Mouse (Mus musculus): Measurements from ENCODE around the gene Fam20b.

Gene Fam20b

DNA sequence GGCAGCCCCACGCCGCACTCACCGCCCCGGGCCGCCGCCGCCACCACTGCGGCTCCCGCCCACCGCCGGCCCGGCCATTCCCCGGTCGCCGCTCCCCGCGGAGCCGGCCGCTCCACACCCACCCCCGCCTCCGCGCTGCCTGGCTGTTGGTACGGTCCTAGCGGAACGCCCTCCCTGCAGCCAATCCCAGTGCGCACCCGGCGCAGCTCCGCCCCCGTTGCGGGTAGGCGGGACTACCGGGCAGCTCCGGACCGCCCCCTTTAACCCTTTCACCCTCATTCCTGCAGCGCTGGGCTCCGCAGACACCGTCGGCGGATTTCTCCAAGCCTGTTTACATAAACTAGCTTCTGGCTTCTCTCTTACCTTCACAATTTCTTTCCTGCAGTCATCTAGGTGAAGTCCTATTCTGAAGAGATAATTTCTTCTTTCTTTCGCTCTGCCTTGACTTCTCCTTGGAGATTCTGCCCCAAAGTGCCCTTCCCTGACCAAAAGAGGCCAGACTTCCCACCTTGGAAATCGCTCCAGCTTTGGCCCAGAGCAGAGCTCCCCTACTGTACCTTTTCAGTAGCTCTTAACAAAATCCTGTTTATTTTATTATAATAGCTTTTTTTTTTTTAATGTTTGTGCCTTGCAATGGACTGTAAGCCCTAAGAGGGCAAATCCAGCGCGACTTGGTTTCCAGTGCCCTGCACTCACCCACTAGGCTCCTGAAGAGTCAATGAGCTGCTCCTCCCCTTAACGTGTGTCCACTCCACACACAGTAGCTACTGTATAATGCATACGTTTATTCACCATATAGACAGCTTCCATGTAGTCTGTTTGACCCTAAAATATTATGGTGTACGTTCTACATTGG lies at the start of gene Fam20b:
Gene Fam20b (minus strand): TSS at position 137 of the 856 bp plus-strand sequence.
- no peak for TF ChIP-seq GATA4 (IDR thresholded peaks at IDR 0.05; ENCODE audit: insufficient replicate concordance, low read length)

GRCm38 (mm10) chr1:156765311-156765710 lies 46.4 kb upstream of the Fam20b start:
- no peak for TF ChIP-seq GATA4 (IDR thresholded peaks at IDR 0.05; ENCODE audit: insufficient replicate concordance, low read length)

DNA sequence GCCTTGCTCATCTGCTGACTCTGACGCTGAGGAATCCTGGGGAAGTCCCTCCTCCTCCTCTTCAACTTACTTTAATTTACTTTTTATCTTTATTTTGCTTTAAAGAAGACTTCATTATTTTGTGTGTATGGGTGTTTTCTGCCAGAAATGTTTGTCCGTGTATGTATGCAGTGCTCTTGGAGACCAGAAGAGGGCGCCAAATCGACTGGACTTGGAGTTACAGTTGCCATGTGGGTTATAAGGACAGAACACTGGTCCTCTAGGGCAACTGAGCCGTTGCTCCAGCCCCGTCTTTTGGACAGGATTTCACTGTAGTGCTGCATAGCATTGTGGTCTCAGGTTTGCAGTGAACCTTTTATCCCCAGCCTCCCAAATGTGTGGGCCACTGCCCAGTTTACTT lies 45.7 kb upstream of the Fam20b start:
- TF ChIP-seq GATA4 (IDR thresholded peaks at IDR 0.05; ENCODE audit: insufficient replicate concordance, low read length): no peak

DNA sequence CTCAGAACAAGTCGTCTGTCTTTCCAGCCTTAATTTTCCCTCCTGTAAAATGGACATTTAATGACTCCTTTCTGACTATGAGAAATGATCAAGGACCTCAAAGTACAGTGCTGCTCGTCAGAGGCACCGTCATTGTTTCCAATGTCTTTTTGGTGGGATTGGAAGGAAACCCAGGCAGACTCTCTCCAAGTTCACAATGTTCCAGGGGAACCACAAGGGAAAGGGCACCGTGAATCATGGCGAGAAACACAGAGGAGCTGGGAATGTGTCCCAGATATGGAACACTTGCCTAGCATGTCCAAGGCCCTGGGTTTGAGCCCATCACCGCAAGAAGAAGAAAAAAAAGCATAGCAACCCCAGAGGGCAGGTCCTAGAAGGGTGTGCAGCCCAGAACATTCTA lies 44.4 kb upstream of the Fam20b start:
- TF ChIP-seq GATA4 (IDR thresholded peaks at IDR 0.05; ENCODE audit: insufficient replicate concordance, low read length): no peak

DNA sequence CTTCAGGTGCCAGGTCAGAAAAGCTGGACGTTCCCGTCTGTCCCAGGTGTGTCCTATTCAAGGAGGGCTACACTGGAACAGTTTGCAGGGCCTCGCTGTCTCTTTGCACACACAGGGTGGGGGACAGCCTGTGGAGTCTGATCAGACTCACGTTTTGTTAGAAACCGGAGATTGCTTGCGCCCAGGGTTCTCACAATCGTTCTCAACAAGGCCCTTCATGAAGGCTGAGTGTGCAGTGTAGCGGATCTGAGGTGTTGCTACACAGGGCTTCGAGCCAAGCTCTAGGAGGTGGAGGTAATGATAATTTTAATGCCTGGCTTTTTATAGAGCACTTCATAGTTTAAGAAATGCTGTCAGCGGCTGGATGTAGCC lies 42.5 kb upstream of the Fam20b start:
- TF ChIP-seq GATA4 (IDR thresholded peaks at IDR 0.05; ENCODE audit: insufficient replicate concordance, low read length): no peak

DNA sequence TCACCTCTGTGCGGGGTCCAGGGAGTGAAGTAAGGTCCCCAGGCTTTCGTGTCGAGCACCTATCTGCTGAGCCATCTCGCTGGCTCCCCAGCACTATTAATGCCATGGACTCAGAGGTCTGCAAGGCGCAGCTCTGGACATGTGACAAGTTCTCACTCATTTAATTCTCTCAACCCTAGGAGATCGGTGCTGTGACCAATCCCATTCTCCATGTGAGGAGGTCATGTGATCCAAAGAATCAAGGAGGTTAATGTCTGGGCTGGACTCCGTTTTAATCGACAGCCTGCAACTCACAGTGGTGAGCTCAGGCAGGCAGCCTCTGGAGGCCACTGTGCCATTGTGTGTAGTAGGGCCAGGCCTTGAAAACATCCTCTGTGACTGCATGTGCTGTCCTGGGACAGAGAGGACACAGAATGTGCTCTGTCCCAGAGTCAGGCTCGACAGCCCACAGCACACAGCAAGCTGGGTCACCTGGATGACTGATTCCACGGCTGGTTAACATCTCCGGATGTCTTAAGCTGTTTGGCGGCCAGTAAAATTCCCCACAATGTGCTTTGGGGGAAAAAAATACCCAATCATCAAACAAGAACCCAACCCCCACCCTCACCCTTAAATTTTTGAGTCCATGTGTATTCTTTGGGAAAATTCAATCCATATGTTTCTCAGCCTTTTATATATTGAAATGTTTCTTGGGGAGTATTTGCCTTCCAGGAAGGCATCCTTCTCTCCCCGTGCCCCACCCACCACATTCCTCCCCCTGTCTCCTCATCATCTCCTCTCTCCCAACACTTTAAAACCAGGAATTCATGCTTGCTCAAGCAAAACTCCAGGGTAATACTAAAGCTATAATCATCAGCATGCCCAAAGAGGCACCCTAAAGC lies 41.9 kb upstream of the Fam20b start:
- TF ChIP-seq GATA4 (IDR thresholded peaks at IDR 0.05; ENCODE audit: insufficient replicate concordance, low read length): no peak

GRCm38 (mm10) chr1:156758326-156758725 lies 39.4 kb upstream of the Fam20b start:
- TF ChIP-seq GATA4 (IDR thresholded peaks at IDR 0.05; ENCODE audit: insufficient replicate concordance, low read length): no peak

DNA sequence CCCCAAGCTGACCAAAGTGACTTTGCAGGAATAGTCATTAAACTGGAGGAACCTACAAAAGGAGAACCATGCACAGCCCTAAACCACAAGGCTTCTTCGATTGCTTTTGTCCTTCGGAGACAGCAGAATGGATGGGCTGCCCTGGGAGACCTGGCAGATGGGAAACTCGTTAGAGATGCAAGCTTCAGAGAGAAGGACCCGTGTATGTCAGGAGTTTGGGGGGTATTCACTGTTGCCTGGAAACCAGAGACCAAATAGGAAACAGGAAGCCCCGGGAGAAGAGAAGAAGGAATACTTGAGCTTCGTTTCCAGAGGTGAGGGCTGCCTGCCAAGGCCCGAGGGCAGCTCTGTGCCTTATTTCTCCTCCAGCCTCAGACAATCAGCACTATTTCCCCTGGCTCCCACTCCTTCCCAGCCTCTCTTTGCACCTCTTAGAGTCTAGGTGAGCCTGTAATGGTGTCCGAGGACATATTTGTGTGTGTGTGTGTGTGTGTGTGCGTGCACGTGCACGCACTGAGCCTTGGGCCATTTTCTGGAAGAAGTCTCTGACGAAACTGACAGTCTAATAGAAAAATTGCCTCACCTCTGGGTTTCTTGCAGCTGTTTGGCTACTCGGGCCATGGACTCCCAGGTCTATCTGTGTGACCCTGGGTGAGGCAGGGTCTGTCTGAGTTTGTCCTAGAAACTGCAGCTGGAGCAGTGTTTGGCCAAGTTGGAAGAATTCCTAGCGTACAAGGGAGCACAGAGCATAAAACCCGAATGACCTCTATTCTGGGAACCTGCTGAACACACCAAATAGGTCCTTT lies 35.9 kb upstream of the Fam20b start:
- TF ChIP-seq GATA4 (IDR thresholded peaks at IDR 0.05; ENCODE audit: insufficient replicate concordance, low read length): no peak

DNA sequence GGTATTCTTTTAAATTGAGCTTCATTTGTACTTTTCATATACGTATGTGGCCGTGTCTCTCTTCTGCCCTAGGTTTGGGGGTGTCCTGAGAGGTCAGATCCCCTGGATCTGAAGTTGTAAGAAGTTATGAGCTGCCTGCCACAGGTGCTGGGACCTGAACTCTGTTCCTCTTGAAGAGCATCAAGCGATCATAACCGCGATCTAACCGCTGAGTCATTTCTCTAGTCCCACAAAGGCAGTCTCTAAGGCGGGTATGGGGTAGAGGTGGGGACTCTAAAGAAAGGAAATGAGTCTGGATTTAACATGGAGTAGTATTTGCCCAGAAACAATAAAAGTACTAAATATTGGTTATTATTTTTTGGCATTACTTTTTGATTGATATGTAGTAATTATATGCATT lies 34.1 kb upstream of the Fam20b start:
- no peak for TF ChIP-seq GATA4 (IDR thresholded peaks at IDR 0.05; ENCODE audit: insufficient replicate concordance, low read length)

DNA sequence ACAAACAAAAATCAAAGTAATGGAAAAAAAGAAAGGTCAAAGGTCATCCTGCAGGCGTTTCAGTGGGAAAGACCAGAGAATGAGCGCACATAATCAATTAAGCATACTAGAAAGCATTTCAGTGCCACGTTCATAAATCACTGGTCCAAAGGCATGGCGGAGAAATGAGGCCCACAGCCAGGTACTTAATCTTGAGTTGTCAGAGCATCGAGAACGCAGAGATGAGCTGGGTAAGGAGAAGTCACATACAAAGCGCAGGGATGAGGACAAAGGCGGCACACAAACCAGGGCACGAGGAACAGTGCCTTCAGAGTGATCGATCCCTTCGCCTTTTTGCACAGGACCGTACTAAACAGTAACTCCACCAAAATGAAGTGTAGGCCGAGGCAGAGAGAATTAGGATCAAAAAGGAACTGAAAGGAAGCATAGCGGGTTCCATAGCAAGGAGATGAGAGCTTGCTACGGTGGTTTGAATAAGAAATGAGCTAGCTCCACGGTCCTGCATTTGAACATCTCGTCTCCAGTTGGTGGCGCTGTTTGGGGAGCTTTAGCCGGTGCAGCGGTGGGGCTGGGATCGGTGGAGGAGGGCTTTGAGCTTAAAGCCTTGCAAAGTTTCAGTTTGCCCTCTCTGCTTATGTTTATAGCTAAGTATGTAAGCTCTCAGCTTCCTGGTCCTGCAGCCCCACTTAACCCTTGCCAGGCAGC lies 33.3 kb upstream of the Fam20b start:
- no peak for TF ChIP-seq GATA4 (IDR thresholded peaks at IDR 0.05; ENCODE audit: insufficient replicate concordance, low read length)

GRCm38 (mm10) chr1:156750261-156750660 lies 31.4 kb upstream of the Fam20b start:
- no peak for TF ChIP-seq GATA4 (IDR thresholded peaks at IDR 0.05; ENCODE audit: insufficient replicate concordance, low read length)

DNA sequence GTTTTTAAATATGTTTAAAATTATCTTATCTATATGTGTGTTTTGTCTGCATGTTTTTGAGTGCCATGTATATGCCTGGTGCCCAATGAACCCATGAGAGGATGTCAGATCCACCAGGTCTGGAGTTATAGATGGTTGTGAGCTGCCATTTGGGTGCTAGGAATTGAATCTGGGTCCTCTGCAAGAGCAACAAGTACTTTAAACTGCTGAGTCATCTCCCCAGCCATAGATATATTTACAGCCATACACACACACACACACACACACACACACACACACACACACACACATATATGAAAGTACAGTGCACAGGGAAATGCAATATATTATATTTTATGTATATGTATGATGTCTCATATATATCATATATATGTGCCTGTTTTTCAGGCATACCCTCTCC lies 30.2 kb upstream of the Fam20b start:
- no peak for TF ChIP-seq GATA4 (IDR thresholded peaks at IDR 0.05; ENCODE audit: insufficient replicate concordance, low read length)

- TF ChIP-seq GATA4 (IDR thresholded peaks at IDR 0.05; ENCODE audit: insufficient replicate concordance, low read length): no peak
Measured at GRCm38 (mm10) chr1:156748435-156749005, 29.6 kb upstream of the Fam20b start.

- no peak for TF ChIP-seq GATA4 (IDR thresholded peaks at IDR 0.05; ENCODE audit: insufficient replicate concordance, low read length)
Measured at GRCm38 (mm10) chr1:156745188-156745810, 26.4 kb upstream of the Fam20b start.

Measured in liver, adult (tissue).